Mouse (Mus musculus): ENCODE measurements at regions not wholly inside any gene's neighbourhood (a gene's known extent, or its start where the extent isn't known, plus 50 kb on each side); places are given as distances from the start of the nearest gene placed in this dataset.

GRCm38 (mm10) chr1:105462695-105463094 lies 106.2 kb upstream of the Rnf152 start:
- TF ChIP-seq POLR2A (IDR thresholded peaks at IDR 0.05; ENCODE audit: borderline replicate concordance, extremely low read depth, insufficient read depth, insufficient read length, poor library complexity, severe bottlenecking) (no peak), CTCF (IDR thresholded peaks at IDR 0.05; ENCODE audit: borderline replicate concordance, extremely low read depth, insufficient read depth, insufficient read length) (no peak)
